Mouse (Mus musculus) heart, adult 11 months (tissue): ENCODE measurements around the gene Slc30a3.
A peak's percentile ranks its signal among the peaks of the same experiment; 100 is the strongest.
"Not testable (repeated sequence)": the region's sequence is repeated elsewhere in the genome, so short reads cannot be mapped to it uniquely, and the experiment has no call there.

Experiments
- DNase-seq: peaks from one replicate; pipeline ENCODE4 v3.0.0; 2022

Slc30a3 gene

DNA sequence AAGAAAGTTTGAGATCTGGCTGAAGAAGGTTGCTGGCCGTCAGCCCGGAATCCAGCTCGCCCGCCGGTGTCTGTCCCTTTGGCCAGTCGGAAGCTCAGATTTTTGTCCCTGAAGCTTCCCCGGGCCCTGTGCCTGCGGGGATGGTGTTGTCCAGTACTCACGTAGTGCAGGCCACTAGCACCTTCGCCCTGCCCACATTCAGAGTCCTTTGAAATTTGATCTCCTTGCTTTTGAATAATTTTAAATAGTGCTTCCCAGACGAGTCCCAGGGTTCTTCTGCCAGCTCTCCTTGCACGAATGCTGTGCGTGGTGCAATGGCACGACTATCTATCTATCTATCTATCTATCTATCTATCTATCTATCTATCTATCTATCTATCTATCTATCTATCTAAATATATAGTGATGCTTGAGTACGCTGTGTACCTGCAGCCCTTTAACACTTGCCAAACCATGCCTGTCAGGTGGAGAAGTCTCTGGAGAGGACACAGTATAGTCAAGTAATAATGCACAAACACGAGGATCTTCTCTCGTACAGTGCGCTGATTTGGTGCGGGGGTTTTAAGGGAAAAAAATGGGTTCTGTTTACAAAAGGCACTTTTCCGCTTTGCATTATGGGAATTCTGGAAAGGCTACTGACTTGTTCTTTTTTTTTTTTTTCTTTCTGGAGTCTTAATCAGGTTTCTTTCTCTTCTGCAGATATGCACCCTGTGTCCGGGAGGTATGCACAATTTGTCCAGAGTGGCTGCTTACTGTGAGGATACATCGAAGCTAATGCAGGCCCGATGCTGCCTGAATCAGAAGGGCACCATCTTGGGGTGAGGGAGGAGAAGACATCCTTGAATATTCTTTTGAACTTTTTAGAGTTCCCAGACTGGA is 59.0 kb downstream of the Slc30a3 start, which contains the start of gene Slc5a6:
TSS of gene Slc5a6 (minus strand) at position 162 of the 879 bp plus-strand sequence.
- peak; percentile 95 for DNase-seq

DNA sequence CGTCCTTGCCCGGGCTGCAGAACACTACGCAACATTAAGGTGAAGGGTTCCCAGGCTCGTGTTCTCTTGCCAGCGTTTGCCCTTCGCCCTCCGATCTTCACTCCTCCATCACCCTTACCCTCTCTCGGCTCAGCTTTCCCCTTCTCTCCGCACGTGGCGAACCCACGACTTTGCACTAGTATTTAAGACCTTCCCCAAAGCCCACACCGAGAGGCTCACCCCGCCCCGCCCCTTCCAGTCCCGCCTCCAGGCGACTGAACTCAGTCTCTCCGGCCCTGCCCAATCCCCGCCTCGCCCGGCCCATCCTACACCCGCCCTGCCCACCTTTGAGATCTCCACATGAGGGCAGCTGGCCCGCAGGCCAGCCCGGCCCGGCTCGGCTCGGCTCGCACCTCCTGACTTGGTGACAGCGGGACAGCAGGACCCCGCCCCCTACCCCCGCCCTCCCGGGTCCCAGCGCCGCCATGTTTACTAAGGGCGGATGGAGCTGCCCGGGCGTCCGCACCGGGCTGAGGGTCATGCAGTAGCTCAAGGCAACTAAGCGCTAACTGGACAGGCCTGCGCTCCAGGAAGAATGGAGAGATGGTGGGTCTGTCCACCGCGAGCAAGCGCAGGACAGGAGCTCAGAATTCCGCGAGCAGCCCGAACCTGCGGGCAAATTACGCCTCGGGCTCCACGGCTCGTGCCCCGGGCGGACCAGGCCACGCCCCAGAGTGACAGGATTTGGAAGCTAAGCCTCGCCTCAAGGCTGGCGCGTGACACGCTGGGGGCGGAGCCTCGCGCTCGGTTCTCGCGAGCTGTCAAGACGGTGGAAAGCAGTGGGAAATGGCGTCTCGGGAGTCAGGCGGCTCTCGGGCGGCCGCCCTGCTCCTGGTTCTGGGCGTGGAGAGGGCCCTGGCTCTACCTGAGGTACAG is 59.9 kb downstream of the Slc30a3 start, which contains the start of gene Atraid:
TSS of gene Atraid (plus strand) at position 465 of the 915 bp plus-strand sequence.
- DNase-seq: peak; percentile 100

DNA sequence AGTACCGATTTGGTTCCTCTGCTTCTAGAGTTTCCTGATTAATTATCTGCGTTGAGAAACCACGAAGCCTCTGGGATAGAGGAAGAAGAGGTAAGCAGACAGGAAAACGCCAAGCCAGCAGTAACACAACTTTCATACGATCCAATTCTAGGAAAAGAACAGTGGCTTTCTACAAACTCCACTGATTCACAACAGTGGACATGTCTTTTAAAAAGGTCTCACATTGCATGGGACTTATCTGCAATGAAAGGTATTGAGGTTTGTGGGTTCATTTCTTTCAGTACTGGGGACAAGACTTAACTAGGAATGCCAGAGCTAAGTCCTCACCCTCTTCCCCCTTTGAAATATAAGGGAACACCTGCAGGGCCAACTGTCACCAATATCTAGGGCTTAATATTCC is 61.0 kb downstream of the Slc30a3 start:
- no peak for DNase-seq

DNA sequence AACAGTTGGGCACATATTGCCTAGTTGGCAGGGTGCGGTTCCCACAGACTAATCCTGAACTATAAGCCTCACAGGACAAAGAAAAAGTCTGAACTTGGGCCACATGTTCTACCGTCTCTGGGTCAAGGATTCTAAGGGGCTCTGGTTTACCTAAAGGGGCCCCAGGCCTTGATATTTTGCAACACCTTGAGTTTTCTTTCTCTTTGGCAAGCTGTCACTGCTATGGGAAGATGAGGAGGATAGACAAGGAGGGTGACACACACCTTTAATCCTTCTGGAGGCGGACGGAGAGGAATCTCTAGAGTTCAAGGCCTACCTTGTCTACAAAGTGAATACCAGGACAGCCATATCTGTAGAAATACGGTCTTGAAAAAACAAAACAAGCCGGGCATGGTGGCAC is 61.6 kb downstream of the Slc30a3 start:
- no peak for DNase-seq

DNA sequence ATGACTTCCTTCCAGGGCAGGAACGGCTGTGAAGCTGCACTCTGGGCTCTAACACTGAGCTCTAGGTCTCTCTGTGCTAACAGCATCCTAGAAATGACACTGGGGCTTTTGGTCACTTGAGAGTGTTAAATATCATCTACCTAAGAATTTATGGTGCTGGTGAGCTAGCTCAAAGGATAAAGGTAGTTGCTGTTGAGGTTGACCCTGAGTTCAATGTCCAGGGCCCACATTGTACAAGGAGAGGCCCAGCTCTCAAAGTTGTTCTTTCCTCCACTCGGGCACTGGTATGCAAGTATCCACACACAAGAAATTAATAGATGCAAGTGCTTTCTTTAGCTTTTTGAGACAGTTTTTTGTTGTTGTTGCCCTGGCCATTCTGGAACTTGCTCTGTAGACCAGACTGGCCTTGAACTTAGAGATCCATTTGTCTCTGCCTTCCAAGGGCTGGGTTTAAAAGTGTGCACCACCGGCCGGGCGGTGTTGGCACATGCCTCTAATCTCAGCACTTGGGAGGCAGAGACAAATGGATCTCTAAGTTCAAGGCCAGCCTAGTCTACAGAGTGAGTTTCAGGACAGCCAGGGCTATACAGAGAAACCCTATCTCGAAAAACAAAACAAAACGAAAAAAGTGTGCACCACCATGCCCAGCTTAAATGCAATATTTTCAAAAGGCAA is 69.7 kb downstream of the Slc30a3 start:
- no peak for DNase-seq

DNA sequence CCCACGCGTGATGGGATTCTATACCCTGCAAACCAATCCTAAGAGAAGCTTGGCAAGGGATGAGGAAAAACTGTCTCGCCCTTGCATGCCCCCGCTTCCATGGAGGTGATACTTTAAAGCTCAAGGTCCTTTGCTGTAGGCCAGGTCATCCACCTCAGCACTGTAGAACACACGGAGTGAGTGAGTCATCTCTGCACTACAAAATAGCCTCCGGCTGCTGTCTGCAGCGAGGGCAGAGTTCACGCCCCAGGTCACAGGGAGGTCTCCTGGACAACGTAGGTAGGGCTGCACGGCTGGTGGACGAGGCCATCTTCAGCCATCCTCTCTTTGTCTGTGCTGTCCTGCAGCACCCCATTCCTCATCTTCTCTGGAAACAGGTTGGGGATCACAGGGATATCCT is 71.5 kb downstream of the Slc30a3 start:
- DNase-seq: not testable (repeated sequence)
